Mouse (Mus musculus) gastrocnemius, adult 8-10 months (tissue): ENCODE results near the gene Nfkbie. TPM values are rescaled to one million over a fixed set of nuclear protein-coding genes. Genes with fewer than 3 reads are reported as not detected.

Experiments
- DNase-seq, 2 experiments: peaks; one replicate each; pipeline ENCODE4 v3.0.0; 2022; ENCODE audit warnings: low spot score in 2 of 2
- total RNA-seq, 4 experiments: library from RNA; stranded (reverse); gene quantifications; 2 replicates each; pipeline ENCODE4 v1.2.4; 2022

Gene Nfkbie
- total RNA-seq, 4 experiments from 2014 or later = 0.27 to 0.56 (median 0.34) TPM

DNA sequence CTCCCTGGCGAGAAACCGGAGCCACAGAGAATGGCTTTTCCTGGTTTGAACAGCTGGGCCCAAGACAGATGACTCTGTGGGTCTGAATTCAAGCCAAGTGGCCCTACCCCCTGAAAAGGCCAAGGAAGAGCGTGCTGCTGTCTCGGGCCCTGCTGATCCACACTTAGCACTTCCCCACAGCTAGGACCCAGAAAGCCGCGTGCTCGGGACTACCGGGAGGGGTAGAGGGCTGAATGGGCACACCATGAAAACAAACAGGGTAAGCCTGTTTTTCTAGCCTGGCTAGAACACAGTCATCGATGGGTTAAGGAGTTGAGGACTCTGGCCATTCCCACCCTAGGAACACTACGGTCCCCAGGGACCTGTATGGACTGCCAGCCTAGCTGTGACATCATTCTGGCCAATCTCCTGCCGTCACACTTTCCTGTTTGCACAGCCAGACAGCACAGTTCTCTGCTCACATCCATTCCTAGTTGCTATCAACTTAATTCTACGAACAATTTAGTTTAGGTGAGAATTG lies 25.5 kb downstream of the Nfkbie start:
- no peak for DNase-seq

GRCm38 (mm10) chr17:45581567-45581983 lies 26.1 kb downstream of the Nfkbie start:
- DNase-seq = no peak

DNA sequence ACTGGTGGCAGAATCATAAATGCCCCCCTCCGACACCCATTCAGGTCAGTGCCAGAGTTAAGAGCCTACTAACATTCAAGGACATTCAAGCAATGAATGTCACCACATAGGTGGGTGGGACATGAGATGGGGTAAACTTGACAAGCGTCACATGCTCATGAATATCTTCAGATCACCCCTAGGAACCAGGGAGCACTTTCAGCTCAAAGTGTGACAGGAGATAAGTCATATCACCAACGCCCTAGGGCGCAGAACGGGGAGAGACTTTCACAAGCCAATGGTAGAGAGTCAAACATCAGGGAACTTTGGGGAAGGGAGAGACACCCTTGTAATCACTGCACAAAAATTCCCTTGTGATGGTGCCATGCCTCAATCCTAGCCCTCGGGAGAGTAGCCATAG lies 26.7 kb downstream of the Nfkbie start:
- DNase-seq = no peak

DNA sequence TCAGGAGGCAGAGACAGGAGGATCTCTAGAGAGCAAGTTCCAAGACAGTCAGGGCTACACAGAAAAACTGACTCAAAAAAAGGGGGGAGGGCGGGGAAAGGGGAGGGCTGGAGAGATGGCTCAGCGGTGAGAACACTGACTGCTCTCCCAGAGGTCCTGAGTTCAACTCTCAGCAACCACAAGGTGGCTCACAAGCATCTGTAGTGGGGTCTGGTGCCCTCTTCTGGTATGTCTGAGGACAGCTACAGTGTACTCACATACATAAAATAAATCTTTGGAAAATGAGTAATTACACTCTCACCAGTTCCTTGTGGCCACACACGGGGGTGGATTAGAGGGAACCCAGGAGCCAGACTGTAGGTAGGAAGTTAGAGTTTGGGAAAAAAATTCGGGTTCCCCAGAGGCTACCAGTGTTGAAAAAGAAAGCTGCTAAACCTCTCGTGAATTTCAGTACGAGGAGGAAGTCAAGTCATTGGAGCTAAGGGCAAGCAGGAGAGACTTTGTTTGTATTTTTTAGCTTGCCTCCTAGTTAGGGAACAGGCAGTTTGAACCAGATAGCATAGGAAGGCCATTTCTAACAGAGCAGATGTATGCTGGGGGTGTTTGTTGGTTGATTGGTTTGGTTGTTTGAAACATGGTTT lies 27.3 kb downstream of the Nfkbie start:
- DNase-seq = no peak

DNA sequence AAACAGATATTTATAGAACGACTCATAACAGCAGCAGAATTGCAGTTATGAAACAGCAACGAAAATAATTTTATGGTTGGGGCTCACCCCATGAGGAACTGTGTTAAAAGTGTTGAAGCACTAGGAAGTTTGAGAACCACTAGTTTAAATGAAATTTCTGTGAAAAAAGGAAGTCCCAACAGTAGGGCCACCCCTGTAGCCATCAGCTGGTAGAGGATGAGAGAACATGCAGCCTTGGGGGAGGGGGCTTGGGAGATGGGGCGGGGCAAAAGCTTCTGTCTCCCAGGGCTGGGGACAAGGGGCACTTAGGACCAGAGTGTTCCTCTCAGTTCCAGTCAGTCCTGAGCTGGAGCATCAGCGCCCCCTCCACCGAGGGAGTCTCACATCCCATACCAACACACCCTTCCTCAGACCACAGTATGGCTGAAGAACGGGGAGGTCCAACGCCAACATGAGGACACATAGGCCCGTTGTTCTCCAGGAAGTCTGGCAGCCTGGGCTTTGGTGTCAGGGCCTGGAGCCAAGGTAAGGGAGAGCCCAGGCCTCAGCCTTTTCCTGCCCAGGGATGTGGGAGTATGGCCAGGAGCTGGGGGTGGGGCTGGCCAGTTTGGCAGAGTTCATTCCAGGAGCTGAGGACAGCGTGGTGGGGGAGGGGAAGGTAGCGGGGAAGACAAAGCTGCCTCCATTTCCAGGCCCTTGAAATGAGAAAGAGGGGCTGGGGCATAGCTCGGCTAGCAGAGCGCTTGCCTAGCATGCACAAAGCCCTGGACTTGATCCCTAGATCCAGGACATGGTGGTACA lies 28.8 kb downstream of the Nfkbie start:
- DNase-seq = peak; percentile 82 to 87

DNA sequence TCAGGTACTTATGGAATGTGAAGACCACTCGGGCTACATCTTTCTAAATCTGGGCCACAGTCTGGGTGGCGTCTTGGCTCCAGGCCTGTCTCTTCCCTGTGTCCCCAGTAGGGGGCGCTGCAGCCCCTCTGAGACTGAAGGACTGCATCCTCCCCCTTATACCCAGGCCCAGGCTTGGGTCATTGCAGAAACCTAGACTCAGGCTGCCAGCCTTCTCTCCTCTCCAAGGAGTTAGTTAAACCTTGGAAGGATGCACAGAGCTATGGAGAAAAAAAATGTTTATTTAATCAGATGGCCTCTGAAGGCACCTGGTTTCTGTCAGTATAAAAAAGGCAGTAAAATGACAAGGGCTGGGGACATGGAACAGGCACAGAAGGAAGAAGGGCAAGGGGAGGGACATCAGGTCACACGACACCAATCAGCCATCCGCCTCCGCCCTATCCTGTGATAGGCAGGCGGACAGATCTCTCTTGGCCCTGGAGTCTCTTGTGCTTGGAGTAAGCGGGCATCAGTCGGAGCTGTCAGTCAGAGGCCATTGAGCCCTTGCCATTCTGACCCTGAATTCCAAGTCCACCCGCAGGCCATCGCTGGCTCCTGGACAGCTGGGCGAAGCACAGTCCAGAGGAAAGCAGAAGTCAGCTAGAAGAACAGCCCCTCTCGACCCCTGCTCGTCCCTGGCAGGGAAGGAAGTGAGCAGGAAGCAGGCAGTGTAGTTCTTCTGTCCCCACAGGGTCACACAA lies 29.6 kb downstream of the Nfkbie start:
- DNase-seq = peak; percentile 81 to 82

GRCm38 (mm10) chr17:45585725-45586448 lies 30.4 kb downstream of the Nfkbie start:
- DNase-seq = no peak

GRCm38 (mm10) chr17:45586449-45586837 lies 30.9 kb downstream of the Nfkbie start:
- DNase-seq = no peak

DNA sequence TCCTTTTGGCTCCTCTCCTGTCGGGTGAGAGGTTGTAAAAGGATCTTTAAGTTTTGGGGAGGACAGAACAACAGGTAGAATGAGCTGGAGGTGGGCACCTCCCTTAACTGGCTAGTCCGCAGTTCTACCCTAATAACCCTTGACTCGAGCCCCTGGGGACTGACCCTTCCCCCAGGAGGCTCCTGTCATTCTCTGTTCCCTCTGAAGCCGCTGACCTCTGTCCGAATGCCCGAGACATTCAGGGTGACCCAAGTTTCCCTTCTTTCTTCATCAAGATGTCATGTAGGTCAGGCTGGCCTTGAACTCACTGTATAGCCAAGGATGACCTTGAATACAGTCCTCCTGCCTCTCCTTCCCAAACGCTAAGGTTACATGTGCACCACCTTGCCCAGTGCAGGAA lies 32.9 kb downstream of the Nfkbie start:
- DNase-seq = no peak

DNA sequence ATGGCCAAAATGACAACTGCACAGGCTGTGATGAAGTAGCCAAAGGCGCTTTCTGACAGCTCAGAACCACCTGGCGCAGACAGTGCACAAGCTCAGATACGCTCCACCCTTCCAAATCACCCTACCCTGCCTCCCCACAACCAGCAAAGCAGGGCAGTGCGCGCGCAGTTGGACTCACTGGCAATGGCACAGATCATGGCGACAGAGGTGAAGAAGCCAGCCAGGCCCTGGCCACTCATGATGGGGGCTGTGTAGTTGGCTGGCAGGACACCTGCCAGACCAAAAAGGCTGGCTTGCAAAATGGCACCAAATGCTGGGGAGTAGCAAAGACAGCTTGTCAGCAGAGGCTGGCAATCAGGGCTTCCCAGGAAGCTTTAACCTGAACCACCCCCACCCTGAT lies 33.7 kb downstream of the Nfkbie start:
- DNase-seq = no peak

DNA sequence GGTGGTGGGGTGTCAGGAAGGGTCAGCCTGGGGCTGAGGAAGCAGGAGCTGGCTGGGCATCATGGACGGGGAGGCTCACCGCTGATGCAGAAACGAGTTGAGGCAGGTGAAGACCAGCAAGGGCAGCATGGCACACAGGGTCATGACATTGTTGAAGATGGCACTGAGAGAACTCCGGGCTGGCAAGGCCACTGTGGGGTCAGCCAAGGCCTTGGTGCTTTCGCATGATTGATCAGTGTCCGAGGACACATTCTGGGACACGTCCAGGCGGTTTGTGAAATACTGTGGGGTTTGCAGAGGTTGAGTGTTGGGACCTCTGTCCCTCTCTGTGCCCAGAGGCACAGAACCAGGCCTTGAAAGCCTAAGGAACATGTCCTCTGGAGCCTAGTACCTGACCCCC lies 34.3 kb downstream of the Nfkbie start:
- DNase-seq = no peak

DNA sequence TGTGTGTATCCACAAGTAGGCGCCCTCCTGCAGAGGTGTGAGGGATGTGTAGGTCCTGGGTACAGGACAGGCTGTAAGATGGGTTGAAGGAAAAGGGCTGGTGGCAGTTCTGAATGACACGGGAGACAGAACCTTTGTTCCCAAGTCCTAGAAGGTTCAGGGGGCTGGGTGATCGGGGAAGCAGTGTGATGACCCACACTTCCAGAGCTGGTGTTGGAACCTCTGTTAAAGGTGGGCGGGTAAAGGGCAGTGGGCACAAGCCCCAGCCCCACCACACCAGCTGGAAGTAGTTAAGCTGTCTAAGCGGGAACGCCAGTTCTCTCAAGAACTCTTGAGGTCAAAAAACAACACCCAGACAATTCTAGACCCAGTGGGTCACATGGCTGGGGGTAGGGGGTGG lies 34.9 kb downstream of the Nfkbie start:
- no peak for DNase-seq

GRCm38 (mm10) chr17:45591701-45592605 lies 36.5 kb downstream of the Nfkbie start:
- DNase-seq = peak; percentile 80

GRCm38 (mm10) chr17:45592606-45593431 lies 37.3 kb downstream of the Nfkbie start:
- DNase-seq = peak in 1 of 2 experiments; percentile 62

GRCm38 (mm10) chr17:45593479-45593878 lies 38.0 kb downstream of the Nfkbie start:
- no peak for DNase-seq

- DNase-seq = no peak
Observed at GRCm38 (mm10) chr17:45594195-45594594, 38.7 kb downstream of the Nfkbie start.

DNA sequence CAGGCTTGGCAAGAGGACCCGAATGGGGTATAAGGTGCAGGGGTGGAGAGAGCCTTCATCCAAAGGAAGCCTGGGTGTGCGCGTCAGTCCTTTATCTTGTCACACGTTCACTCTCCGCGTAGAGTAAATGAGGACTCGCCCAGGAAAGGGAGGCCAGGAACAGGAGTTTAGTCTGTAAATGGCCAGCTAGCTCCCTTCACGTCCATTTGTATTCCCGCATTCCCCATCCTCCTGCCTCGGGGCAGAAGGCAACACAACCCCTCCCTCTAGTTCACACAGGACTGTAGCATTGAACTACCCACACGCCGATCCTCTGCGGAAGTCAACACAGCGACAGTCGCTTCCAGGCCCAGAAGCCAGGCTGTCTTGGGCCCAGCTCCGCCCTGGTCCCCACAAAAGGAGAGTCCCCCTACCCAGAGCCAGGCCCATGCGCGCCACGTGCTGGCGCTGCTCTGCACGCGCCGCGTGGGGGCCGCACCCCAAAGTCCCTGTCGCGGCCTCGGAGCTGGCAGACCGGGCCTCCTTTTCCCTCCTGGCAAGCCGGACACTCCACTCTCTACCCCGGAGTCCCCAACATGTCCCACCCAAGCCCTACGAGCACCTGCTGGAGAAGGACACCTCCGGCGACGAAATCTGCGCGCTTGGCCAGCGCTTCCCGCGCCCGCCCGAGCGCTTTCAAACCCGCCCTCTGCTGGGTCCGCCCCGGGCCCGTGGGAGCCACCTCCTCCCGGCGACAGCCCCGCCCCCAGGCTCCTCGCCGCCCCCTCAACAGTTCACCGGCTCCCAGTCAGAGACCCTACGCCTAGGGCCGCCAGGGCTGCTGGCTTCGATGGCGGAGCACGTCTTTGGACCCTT lies 39.6 kb downstream of the Nfkbie start:
- DNase-seq = peak; percentile 74 to 76

DNA sequence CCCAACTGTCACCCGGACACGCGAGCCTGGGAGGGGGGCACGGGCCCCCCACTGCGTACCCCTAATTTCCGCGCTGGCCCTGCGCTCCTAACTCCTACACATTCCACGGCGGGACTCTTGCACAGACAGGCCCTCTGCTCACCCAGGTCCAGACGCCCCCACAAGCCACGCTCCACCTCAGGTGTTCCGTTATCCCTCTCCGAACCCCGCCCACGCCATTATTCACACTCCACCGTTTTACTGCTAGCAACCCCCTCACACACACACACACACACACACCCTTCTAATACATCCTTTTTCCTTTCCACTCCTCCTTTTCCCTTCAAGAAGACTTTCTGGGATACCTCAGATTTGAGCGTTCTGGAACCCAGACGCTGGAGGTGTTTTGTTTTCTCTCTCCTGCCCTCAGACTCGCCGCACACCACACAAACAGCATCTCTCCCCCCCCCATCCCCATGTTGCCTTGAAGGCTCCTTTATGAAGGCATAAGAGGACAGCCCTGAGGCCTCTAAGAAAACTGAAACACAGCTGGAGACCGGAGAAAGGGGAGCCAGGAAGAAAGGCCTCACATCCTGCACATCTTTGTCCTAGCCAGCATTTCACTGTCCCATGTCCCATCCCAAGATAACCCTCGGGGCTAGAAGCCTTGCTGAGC lies 40.4 kb downstream of the Nfkbie start:
- no peak for DNase-seq
